Mouse (Mus musculus) thymus, postnatal 36 days (tissue): ENCODE data around the gene Fam167b.

Source experiments
- DNase-seq, 2 experiments: peaks; one replicate each; pipeline ENCODE4 v3.0.0; 2022; ENCODE audit warnings: mixed read lengths in 2 of 2

Gene Fam167b

DNA sequence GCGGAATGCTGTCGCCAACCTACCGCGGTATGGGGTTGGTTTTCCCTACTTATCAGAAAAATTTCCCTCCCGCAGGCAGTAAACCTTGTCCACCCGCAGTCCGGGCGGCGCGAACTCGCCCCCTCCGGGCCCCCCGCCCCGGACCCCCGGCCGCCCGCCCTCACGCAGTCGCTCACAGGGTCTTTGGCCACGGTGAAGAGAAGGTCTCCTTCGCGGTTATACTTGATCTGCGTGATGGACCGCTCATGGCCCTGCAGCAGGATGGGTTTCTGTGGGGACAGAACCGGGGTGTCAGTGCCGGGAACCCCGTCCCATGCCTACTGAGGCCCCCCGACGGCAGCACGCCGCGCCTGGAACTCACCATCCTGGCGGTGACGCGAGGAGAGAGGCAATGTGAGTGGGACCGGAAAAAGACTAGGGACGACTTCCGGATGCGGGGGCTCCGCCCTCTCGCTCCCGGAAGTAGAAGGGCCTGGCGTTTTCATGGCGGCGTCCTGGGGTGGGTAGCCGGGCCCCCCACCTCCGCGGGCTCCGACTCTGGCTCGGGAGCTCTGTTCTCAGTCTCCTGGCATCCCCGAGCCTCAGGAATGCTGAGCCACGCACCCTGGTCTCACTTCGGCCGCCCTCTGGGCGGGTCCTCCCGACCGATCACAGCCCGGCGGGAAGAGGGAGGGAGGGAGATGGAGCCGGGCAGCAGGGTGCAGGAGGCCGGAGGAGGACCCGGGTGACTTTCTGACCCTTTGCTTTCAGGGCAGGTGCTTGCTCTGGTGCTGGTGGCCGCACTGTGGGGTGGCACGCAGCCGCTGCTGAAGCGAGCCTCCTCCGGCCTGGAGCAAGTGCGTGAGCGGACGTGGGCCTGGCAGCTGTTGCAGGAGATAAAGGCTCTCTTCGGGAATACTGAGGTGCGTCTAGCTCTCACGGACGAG is 22.1 kb upstream of the Fam167b start, which contains the start of the genes Eif3i and Tmem234:
Gene Eif3i, minus strand, starts transcription at position 416 of the 926 bp plus-strand sequence.
Gene Tmem234, plus strand, starts transcription at position 436 of the 926 bp plus-strand sequence.
- DNase-seq = peak; percentile 82 to 88

DNA sequence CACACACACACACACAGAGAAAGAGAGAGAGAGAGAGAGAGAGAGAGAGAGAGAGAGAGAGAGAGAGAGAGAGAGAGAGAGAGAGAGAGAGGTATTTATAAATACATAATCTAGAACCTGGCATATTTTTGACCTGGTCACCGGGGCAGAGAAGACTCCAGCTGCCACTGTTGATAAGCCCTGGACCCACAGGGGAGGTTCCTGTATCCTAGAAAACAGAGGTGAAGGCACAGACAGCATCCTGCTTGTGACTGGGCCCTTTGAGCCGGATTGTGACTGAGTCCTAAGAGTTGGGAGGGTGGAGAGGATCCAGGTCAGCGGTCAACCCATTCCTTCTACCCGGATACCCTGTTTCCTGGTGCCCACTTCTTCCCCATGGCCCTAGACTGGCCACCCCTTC is 10.5 kb upstream of the Fam167b start:
- DNase-seq = no peak

DNA sequence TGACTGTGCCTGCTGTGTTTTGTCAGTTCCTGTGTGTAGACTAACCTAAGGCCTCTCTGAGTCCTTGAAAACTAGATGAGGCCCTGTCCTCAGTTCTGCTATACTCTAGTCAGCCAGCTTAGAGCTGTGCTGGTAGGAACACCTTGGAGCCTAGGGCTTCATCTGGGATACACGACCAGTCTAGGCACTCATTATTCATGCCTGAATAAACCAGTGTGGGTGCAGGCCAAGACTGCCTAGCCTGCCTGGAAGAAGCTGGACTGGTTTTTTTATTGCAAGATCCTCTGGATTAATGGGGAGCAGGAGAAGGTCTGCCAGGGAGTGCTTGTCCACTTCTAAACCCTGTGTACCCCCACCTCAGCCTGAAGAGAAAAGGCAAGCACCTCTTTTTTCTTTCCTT is 8.6 kb upstream of the Fam167b start:
- DNase-seq = no peak

DNA sequence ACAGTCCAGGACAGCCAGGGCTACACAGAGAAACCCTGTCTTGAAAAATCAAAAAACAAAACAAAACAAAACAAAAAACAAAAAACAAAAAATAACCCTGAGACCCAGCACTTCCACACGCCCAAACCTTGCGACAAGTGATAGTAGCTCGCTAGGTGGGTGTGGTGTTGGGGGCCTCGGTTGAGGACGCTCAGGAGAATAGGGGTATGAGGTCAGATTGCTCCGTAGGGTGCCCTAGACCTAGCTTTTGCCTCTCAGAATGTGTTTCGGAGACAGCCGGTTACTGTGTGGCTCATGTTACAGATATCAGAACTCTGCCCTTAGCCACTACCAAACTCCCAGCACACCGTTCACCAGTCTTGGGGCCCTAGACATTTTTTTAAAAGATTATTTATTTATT is 7.4 kb upstream of the Fam167b start:
- no peak for DNase-seq

DNA sequence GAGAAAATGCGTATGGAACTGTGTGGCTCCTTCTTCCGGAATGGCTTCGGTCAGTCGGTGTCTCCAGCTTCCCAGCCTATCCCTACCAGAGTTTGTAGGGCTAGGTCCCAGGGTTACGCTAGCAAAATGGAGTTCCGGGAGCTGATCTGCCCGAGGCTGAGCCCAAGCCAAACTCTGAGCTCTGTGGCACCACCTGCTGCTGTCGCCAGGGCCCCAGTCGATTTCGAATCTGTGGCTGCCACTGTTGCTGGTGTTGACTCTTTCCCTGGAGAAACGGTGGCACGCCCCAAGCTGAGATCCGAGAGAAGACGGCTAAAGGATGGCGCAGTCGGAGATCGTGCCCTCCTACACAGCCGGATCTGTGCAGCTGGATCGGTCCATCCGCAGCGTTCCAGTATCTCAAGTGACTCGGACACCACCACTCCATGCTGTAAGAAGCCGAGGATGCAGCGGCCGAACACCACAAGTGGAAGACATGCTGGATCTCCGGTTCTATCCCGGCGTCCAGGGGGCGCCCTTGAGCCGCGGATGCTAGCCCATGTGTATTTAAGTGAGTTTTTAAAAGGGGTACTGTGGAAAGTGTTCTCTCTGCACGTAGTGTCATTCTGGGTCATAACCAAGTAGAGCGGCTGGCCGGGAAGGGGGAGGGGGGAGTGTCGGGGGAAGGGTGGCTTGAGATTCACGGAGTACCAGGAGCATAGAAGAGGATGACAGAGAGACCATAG is 6.7 kb upstream of the Fam167b start:
- DNase-seq = peak; percentile 89 to 92

DNA sequence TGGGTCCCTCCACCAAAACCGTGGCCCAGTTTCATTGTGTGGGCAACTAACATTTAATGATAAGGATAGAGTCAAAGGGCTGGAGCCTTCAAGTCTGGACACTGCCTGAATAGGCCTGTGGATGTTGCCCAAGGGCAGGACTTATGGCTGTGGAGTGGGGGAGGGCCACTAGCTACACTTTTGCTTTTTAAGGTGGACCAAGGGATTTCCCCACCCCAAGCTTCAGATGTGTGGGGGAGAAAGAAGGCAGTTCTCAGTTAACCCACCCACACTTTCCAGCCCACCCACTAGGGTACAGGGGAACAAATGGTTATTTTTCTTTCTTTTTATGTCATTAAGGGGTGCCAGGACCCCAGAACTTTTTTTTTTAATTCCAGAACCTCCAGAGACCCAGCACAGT is 6.0 kb upstream of the Fam167b start:
- DNase-seq = no peak

DNA sequence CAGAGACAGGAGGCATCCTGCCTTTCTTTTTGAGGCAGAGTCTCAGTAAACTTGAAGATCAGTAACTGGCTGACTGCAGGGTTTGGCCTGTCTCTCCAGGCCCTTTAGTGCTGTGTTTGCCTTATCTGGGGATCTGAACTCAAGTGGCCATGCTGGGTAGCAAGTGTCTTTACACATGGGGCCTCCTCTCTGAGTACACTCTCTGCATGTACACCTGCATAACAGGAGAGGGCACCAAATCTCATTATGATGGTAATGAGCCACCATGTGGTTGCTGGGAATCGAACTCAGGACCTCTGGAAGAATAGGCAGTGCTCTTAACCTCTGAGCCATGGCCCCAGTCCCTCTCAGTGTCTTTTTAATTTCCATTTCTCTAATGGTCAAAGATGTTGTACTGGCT is 3.9 kb upstream of the Fam167b start:
- no peak for DNase-seq

DNA sequence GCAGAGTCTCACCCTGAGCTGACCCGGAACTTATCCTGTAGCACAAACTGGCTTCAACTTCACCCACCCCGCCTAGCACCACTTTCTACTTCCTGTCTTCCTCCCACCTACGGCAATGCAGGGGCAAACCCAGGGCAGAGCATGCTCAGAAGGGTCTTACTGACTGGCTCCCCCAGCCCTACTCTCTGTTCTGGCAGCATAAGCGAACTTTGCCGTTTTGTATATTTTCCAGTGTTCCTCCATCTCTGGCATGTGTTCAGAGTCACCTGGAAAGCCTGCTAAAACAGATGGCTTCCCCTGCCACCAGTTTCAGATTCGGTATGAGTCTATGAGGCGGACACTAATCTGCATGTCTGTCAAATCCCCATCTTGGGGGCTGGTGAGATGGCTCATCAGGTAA is 2.0 kb upstream of the Fam167b start:
- peak; percentile 61 to 78 for DNase-seq

DNA sequence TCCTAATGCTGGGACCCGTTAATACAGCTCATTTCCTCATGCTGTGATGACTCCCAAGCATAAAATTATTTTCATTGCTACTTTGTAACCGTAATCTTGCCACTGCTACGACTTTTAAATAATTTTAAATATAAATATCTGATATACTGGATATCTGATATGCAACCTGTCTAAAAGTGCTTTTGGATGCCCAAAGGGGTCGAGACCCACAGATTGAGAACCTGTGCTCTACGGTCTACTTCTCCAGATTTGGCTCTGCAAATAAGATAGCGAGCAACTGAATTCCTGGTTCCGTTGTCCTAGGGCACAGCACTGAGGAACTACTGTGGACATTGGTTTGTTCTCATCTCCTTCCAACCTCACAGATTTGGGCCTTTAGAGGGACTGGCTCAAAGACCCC is 661 bp downstream of the Fam167b start:
- DNase-seq = no peak

DNA sequence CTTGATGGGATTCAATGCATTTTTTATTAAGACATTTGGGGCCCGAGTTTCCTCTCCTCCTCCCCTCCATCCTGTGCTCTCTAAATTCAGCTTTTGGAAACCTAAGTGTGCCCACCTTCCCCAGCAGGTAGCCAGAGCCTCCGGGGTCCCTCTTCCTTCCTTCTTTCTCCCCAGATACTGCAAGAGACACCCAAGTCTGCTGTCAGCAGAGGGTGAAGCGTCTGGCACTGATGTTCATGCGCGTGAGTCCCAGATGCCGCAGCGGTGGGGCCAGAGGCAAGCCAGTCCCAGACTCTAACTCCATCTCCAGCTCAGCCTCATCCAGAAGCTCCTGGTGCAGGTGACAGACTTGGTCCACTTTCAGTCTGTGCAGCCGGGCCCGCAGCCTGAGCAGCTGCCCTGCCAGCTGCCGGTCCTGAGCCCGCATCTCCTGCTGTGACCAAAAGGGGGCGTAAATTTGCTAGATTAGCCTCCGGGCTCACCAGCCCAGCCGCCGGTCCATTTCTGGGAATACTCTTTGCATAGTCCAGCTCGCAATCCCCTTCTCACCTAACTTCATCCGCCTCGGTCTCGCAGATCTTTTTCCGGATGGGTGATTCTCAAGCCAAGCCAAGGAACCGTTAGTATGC is 1.4 kb downstream of the Fam167b start:
- DNase-seq = peak; percentile 86

DNA sequence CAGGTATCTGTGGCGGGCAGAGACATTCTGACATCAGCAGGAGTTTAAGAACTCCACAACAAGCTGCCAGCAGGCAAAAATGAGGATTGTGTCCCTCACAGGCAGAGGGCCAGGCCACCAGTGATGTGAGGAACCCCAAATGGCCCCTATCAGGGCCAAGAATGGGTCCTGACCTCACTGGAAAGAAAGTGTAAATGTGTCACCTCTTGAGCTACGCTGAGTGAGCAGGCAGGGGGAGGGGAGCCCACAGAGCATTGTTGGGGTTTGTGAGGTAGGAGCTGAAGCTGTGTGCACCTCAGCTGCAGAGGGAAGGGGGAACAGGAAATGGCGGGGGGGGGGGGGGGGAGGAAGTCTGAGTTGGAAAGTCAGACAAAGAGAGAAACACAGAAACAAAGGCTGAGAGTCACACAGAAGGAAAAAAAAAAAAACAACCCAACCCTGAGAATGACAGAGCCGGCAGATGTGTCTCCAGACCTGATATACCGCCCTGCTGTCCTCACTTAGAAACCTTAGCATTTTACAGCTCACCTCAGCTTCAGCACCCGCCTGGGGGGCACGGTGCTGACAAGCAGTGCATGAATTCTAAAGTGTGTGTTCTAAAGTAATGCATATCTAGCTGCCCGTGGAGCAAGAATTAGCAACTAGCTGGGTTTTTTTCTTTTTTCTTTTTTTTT is 3.0 kb downstream of the Fam167b start:
- DNase-seq = peak; percentile 91 to 95

DNA sequence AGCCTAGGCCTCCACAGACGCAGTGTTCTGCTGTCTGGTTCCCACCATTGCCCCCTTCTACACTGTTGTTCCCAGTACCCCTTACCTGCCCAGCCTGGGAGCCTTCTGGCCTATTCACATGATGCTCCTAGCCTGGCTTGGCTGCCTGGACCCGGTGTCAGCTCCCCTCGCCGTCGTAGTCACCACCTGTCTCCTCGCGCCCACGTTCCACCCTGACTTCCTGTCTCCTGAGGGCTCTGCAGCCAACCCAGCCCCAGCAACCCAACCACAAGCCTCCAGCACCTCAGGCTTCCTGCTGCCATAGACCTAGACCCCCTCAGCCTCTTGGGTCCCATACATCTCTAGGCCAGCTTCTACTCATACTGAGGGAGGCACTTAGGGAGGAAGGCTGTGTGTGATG is 4.9 kb downstream of the Fam167b start, which contains the start of gene Lck:
Gene Lck, minus strand, starts transcription at position 212 of the 400 bp plus-strand sequence.
- peak; percentile 87 to 93 for DNase-seq

DNA sequence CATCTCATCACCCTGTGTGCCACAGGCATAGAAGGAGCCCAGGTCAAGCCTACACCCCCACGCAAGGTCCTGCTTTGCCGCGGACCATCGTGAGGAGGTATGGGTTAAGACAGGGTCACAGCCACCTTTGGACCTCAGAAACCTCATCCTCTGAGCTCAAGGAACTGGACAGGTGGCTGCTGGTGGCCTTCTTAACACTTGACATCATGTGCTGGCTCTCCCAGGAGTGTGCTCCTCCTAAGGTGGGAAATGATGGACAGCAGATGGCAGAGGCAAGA is 5.3 kb downstream of the Fam167b start:
- peak; percentile 29 to 41 for DNase-seq

DNA sequence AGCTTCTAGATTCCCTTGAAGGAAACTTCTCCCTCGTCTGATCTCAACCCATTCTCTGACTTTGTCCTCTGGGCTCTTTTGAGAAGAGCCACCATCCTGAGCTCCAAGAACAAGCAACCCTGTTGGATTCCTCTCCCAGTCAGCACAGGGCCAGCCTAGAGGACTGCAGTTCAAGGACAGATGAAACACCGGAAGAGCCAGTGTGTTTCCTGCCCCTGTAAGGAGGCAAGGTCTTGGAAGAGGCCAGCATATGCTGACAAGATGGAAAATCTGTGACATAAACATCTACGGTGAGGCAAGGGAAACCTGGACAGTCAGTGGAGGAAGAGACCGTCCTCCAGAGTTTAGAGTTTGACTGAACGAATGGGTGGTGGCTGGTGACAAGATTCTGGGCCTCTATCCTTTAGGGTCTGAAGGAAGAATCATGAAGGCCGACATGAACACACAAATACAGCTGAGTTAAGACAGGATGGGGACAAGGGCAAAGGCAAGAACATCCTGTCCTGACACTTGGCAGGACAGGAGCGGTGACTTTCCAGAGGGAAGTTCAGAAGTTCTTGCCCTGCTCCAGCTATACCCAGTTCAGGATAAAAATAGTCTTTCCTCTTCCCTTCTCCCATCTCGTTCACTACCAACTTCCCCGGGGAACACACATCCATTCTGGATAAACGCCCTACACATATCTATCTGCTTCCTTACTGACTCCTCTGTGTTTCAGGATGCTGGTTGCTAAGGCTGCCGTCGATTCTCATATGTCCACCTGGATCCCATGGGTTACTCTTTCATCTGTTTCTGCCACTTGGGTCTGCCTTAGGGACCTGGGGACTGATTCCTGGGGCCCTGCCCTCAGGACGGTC is 5.9 kb downstream of the Fam167b start:
- peak in 1 of 2 experiments; percentile 29 for DNase-seq

DNA sequence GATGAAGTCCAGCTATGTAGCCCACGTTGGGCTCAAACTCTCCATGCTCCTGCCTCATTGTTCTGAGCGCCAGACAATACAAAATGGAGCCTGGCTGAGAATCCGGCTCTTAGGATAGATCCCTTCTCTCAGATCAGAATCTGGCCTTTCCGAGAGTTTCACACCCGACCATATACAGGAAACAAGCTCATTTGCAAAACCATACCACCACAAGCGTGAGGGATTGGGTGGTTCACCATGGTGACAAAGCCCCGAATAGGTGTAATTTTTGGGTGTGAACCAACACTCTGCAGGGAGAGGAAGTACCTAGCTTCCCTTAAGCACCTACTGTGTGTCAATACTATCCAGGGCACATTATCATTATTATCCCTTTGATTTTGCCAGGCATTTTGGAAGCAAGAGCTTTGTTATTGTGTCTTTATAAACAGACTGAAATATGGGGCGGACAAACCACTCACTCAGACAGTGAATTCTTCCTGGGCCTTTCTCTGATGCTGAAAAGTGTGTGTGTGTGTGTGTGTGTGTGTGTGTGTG is 6.7 kb downstream of the Fam167b start:
- peak in 1 of 2 experiments; percentile 39 for DNase-seq

DNA sequence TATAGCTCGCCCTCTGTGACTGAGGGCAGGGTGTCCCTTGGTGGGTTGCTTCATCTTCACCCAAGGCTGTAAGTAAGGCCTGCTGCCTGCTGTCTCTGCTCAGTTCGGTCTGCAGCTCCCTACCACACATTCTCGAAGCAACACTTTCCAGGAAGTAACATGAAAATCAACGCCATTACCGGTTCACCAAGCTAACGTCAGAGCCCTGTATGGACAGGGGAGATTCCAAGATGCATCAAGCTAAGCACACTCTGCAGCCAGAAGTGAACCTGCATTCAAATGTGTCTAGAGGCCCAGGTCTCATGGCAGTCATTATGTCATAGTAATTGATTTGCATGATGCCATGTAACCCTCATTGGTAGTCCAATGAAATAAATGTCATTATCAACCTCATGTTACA is 8.3 kb downstream of the Fam167b start:
- no peak for DNase-seq

DNA sequence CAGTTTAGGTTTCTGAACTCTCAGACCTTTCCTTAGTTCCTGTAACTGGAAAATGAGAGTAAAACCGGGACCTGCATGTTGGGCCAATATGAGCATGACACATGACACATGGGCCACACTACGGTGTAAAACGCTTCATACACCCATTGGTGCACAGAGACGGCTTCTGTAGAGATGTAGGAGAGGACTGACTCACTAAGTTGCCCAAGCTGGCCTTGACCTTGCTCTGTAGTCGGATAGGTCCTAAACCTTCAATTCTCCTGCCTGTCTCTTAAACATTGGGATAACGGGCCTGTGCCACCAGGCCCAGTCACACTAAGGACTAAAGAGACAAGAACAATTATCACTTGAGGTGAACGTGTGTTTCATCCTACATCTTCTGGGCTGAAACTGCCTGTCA is 10.0 kb downstream of the Fam167b start:
- no peak for DNase-seq

DNA sequence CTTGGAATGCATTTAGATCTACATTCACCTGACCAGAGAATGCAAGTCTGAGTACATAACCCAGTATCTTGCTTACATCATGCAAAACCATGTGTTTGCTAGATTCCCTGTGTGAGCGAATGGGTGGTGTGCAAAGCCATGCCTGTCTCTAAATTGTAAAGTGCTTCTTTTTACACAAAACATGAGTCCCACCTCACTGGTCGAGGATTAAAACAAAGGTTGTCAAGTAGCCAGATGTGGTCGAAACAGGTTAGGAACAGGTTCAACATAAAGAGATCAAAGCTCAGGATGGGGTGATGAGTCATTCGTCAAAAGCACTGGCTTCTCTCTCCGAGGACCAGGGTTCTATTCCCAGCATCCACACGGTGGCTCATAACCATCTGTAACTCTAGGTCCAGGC is 13.2 kb downstream of the Fam167b start:
- DNase-seq = no peak

DNA sequence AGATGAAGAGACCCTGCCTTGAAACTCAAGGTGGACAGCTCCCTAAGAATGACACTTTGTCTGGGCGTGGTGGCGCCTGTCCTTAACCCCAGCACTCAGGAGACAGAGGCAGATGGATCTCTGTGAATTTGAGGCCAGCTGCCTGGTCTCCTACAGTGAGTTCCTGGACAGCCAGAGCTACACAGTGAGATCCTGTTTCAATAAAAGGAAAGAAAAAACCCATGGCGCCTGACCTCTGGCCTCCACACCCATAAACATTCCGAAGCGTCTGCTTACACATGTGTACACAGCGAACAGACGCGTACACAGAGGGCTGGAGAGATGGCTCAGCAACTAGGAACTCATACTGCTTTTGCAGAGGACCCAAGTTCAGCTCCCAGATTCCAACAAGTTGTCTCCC is 14.6 kb downstream of the Fam167b start:
- DNase-seq = no peak

DNA sequence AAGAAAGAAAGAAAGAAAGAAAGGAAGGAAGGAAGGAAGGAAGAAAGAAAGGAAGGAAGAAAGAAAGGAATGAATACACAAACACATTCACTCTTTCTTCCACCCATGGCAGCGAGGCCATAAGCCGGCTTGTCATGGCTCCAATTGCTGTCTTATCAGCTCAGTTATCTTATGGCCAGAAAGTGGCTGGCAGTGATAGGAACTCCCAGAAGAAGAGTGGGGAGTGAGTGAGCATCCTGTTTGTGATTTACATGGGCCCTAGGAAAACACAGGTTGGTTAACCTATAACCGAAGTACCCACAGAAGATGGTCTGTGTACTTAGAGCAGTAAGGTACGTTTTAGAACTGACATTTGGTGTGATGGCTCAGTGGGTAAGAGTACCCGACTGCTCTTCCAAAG is 17.2 kb downstream of the Fam167b start:
- DNase-seq = no peak

DNA sequence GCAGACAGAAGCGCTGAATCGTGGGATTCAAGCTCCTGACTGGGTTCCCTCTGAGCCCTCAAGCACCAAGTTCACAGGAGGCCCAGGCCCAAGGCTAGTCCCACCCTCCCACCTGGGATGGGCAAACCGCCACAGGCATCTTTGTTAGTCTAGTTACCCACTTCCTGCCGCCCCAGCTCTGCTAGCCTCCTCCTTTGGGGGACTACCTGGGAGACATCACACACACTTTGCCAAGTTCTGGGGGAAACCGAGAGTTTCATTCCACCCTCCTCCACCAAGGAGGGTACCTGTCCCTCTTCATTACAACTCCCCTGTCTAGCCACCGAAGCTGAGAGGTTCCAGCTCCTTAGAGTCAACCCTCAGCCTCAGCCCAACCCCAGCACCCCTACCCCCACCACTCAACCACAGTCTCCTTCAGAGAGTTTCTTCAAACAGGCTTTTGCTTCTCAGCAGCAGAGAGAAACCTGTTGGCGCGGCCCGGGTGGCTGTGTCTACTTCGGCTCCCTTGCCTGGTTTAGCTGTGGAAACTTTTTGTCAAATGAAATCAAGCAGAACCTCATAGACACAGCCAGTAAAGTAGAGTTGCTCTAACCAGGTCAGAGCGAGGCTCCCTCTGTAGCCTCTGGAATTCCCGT is 19.9 kb downstream of the Fam167b start:
- peak; percentile 90 to 95 for DNase-seq
